Mouse (Mus musculus): ENCODE measurements around the gene Slc25a51. TPM values are rescaled to one million over a fixed set of nuclear protein-coding genes. Genes with fewer than 3 reads are reported as not detected.
"Not testable (repeated sequence)": the region's sequence is repeated elsewhere in the genome, so short reads cannot be mapped to it uniquely, and the experiment has no call there.

The Slc25a51 gene
- polyA plus RNA-seq, 1 experiment from 2014 or later: 59.4 TPM

DNA sequence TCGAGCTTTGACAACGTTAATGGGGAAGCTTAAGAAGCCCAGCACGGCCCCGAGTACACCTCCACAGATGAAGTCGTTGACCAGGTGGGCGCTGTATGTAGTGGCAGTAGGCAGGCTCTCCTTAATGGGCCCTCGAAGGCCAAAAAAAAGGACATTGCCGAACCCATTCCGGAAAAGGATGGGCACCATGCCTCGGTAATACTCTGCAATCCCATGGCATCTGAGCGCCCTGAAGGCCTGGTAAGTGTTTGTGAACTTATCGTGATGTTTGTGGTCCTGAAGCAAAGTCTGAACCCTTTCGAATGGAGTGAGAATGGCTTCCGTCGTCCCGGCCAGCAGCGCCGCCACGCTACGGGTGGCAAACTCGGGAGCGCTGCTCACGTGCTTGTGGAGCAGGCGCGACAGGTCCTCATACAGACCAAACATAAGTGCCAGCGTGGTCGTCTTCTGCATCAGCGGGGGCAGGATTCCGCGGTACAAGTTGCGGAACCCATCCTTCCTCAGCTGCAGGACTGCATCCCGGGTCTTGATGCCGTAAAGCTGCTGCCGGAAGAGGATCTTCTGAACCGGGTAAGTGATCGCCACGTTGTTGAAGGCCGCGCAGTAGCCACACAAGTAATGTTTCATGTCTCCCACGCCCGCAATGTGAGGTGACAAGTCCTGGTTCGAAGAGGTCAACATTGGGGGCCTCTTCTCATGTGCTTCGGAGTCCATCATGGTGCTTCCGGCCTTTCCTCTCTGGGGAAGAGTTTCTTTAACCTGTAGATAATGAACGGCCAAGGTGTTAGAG is 8.9 kb downstream of the Slc25a51 start:
- no peak for ATAC-seq
- Histone ChIP-seq H3K27ac (ENCODE audit: low read length) (no peak overlapping the region), H3K9me3 (ENCODE audit: low read length) (no peaks in the 10 kb centered on the region), H3K4me2 (replicated peaks; ENCODE audit: low read depth, low read length) (no peak overlapping the region), H3K36me3 (ENCODE audit: insufficient read depth, low read length) (peaks cover 13% of the 10 kb centered on the region), H3K27me3 (replicated peaks; ENCODE audit: insufficient read depth, low read length) (no peaks in the 10 kb centered on the region), H3K9ac (replicated peaks; ENCODE audit: low read depth) (no peak overlapping the region), H3K4me3 (ENCODE audit: low read depth, low read length) (no peak overlapping the region), H3K4me1 (ENCODE audit: insufficient read depth, low read depth, low read length) (0 out of 2 replicates have a peak, but pooled peaks cover 7% of the 10 kb centered on the region)
- WGBS: 93% methylated on average over 45 of the region's 45 CpGs
- no peak for DNase-seq (ENCODE audit: low spot score)
- TF ChIP-seq CTCF (IDR thresholded peaks at IDR 0.05) (no peak), EP300 (IDR thresholded peaks at IDR 0.05) (no peak)

- H3K9me3 ChIP-seq (ENCODE audit: low read length); H3K27me3 ChIP-seq (replicated peaks; ENCODE audit: insufficient read depth, low read length); H3K4me3 ChIP-seq (ENCODE audit: low read depth, low read length); H3K9ac ChIP-seq (replicated peaks; ENCODE audit: low read depth); H3K27ac ChIP-seq (ENCODE audit: low read length); H3K36me3 ChIP-seq (ENCODE audit: insufficient read depth, low read length); ATAC-seq; H3K4me2 ChIP-seq (replicated peaks; ENCODE audit: low read depth, low read length); H3K4me1 ChIP-seq (ENCODE audit: insufficient read depth, low read depth, low read length); DNase-seq (ENCODE audit: low spot score): not testable (repeated sequence)
- WGBS: 79% methylated on average over 5 of the region's 5 CpGs
These were observed 10.3 kb downstream of the Slc25a51 start for GRCm38 (mm10) chr4:45398315-45398714.

DNA sequence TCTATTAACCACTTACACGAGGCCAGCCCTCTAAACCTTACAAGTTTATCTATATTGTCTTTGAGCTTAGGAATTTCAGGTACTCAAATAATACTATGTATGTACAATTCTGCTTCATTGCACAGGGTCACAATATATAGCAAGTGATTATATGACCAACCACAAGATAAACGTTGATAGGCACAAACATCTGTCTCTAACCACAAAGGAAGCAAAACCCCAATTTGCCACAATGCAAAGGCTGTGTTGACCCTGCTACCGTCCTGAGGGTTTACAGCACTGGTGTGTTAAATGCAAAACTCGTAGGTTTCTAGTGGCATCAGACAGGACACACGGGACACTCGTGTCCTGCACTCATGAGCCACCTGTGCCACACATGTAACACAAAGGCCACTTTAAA is 12.4 kb downstream of the Slc25a51 start:
- H3K4me1 ChIP-seq (ENCODE audit: insufficient read depth, low read depth, low read length); H3K27ac ChIP-seq (ENCODE audit: low read length); ATAC-seq; H3K4me3 ChIP-seq (ENCODE audit: low read depth, low read length); H3K36me3 ChIP-seq (ENCODE audit: insufficient read depth, low read length); H3K9me3 ChIP-seq (ENCODE audit: low read length); DNase-seq (ENCODE audit: low spot score); H3K9ac ChIP-seq (replicated peaks; ENCODE audit: low read depth); H3K4me2 ChIP-seq (replicated peaks; ENCODE audit: low read depth, low read length); H3K27me3 ChIP-seq (replicated peaks; ENCODE audit: insufficient read depth, low read length): not testable (repeated sequence)
- 75% methylated on average over 5 of the region's 6 CpGs for WGBS

DNA sequence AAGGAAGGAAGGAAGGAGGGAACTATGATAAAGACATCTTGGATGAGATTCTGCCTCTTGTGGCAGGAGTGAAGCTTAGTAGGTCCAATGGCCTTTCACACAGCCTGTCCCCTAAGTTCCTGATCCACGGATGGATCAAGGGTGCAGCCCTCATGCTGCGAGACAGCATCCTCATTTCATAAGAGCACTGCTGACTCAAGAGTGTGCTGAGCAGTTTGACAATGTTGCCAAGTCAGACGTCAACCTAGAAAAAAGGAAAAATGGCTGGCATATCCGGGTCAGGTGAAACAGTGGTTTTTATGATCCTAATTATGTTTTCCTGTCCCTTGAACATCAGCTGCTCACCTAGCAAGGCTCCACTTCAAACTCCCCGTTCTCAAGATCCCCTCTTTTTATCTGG is 14.9 kb downstream of the Slc25a51 start:
- Histone ChIP-seq H3K4me1 (ENCODE audit: insufficient read depth, low read depth, low read length) (no peaks in the 10 kb centered on the region), H3K27me3 (replicated peaks; ENCODE audit: insufficient read depth, low read length) (no peaks in the 10 kb centered on the region), H3K36me3 (ENCODE audit: insufficient read depth, low read length) (no peaks in the 10 kb centered on the region; the same call in 1 of the 2 replicates), H3K27ac (ENCODE audit: low read length) (no peak overlapping the region), H3K4me3 (ENCODE audit: low read depth, low read length) (no peak overlapping the region), H3K4me2 (replicated peaks; ENCODE audit: low read depth, low read length) (no peak overlapping the region), H3K9ac (replicated peaks; ENCODE audit: low read depth) (no peak overlapping the region), H3K9me3 (ENCODE audit: low read length) (no peaks in the 10 kb centered on the region)
- TF ChIP-seq EP300 (IDR thresholded peaks at IDR 0.05) (no peak), CTCF (IDR thresholded peaks at IDR 0.05) (no peak)
- WGBS: 50% methylated on average over 5 of the region's 5 CpGs
- no peak for DNase-seq (ENCODE audit: low spot score)
- ATAC-seq: peak; percentile 32; the same call in 1 of the 2 replicates

GRCm38 (mm10) chr4:45392994-45393393 is 15.6 kb downstream of the Slc25a51 start:
- DNase-seq (ENCODE audit: low spot score): no peak
- Histone ChIP-seq H3K36me3 (ENCODE audit: insufficient read depth, low read length) (no peaks in the 10 kb centered on the region), H3K27me3 (replicated peaks; ENCODE audit: insufficient read depth, low read length) (no peaks in the 10 kb centered on the region), H3K27ac (ENCODE audit: low read length) (peak overlapping the region; percentile 43; the same call in 1 of the 2 replicates), H3K4me2 (replicated peaks; ENCODE audit: low read depth, low read length) (no peak overlapping the region), H3K9me3 (ENCODE audit: low read length) (no peaks in the 10 kb centered on the region), H3K4me3 (ENCODE audit: low read depth, low read length) (no peak overlapping the region), H3K4me1 (ENCODE audit: insufficient read depth, low read depth, low read length) (no peaks in the 10 kb centered on the region), H3K9ac (replicated peaks; ENCODE audit: low read depth) (no peak overlapping the region)
- no peak for ATAC-seq
- TF ChIP-seq EP300 (IDR thresholded peaks at IDR 0.05): no peak; the same call in 1 of the 2 replicates
- WGBS: 46% methylated on average over 8 of the region's 8 CpGs

GRCm38 (mm10) chr4:45392572-45392971 is 16.0 kb downstream of the Slc25a51 start:
- no peaks in the 10 kb centered on the region for H3K4me1 ChIP-seq (ENCODE audit: insufficient read depth, low read depth, low read length)
- TF ChIP-seq CTCF (IDR thresholded peaks at IDR 0.05) (no peak), EP300 (IDR thresholded peaks at IDR 0.05) (peak; percentile 75)
- H3K36me3 ChIP-seq (ENCODE audit: insufficient read depth, low read length): no peaks in the 10 kb centered on the region
- H3K9ac ChIP-seq (replicated peaks; ENCODE audit: low read depth): no peak overlapping the region
- H3K4me3 ChIP-seq (ENCODE audit: low read depth, low read length): no peak overlapping the region
- DNase-seq (ENCODE audit: low spot score) (peak; percentile 68), ATAC-seq (peak; percentile 80)
- H3K27ac ChIP-seq (ENCODE audit: low read length): peak overlapping the region; percentile 43; the same call in 1 of the 2 replicates
- no peaks in the 10 kb centered on the region for H3K27me3 ChIP-seq (replicated peaks; ENCODE audit: insufficient read depth, low read length)
- no peaks in the 10 kb centered on the region for H3K9me3 ChIP-seq (ENCODE audit: low read length)
- WGBS: 31% methylated on average over 11 of the region's 11 CpGs
- H3K4me2 ChIP-seq (replicated peaks; ENCODE audit: low read depth, low read length): no peak overlapping the region

All from lung, postnatal 0 days (tissue).